Mouse (Mus musculus): Measurements from ENCODE around the gene Abhd16b. TPM values are rescaled to one million over a fixed set of nuclear protein-coding genes. Genes with fewer than 3 reads are reported as not detected.
A peak's percentile ranks its signal among the peaks of the same experiment; 100 is the strongest.

Gene Abhd16b
- total RNA-seq, 4 experiments from 2014 or later, result not detected

GRCm38 (mm10) chr2:181536410-181536809, 43.4 kb downstream of the Abhd16b start:
- DNase-seq (ENCODE audit: low spot score in 2 of 2), result no peak

DNA sequence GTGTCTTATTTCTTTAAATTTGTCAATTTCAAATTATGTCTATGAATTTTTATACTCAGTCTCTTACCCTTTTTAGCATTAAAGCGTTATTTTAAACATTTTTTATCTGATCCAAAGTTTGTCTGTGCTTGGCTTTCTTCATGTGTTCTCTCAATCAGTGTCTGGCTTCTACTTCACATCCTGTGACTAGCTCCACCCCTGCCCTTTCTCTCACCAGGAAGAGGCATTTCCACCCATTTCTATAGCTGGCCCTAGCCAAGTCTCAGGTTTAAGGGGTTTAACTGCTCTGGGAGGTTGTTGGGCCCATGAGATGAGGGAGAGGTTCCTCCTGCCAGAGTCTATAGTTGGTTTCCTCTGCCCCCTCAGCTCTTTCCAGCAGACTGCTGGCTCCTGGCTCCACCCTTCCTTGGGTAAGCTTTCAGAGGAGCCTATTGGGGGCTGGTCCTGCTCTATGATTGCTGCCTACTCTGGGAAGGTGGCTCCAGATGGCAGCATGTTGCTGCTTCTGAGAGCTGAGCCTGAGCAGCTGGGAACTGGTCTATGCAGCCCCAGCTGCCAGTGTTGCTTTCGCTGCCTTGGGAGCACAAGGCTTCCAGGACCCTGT, 44.5 kb downstream of the Abhd16b start:
- DNase-seq (ENCODE audit: low spot score in 2 of 2), result peak in 1 of 2 experiments; percentile 38

DNA sequence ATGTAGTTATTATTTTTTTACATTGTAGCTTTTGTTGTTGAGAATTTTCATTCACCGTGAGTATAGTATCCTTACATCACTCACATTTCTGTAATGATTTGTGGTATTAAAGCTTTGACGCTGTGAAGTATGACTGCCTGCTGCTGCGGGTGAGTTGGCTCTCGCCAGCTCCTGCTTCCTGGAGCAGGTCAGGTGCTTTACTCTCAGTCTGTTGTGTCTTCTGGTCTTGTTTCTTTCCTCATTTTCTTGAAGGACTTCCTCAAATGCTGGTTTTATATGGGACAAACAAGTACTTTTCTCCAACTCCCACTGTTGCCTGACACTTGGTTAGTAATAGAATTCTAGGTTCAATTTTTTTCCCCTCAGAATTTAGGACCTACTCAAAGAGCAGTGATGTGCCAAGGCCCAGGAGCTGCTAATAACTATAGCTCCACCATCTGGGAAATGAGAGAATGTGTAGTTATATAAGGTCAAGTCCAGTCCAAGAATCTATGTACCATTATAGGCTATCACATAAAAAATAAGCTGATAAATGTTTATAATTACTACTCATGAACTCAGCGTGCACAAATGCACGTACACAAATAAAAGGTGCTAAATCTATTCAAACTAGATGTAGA, 48.9 kb downstream of the Abhd16b start:
- no peak for DNase-seq (ENCODE audit: low spot score in 2 of 2)

Other genes starting within 250 kb of the Abhd16b start
- 1 to 10 TPM; 6.8 to 9.8 (median 7.9) TPM for gene Gmeb2, start 205.2 kb upstream of the Abhd16b start, total RNA-seq (2022)
- gene Stmn3, start 178.7 kb upstream of the Abhd16b start, total RNA-seq (2022), result not detected
- 10 to 100 TPM in 1 of 4 experiments, 1 to 10 TPM in 3; 8.4 to 12.9 (median 9.0) TPM for gene Rtel1, start 173.5 kb upstream of the Abhd16b start, total RNA-seq (2022)
- 10 to 100 TPM in 2 of 4 experiments, 1 to 10 TPM in 2; 9.3 to 11.2 (median 10.3) TPM for gene Zgpat, start 128.3 kb upstream of the Abhd16b start, total RNA-seq (2022)
- gene Arfrp1, start 127.8 kb upstream of the Abhd16b start, total RNA-seq (2022), result 10 to 100 TPM; 20.9 to 25.1 (median 23.8) TPM
- 1 to 10 TPM; 2.2 to 4.0 (median 3.0) TPM for gene Lime1, start 113.1 kb upstream of the Abhd16b start, total RNA-seq (2022)
- 1 to 10 TPM; 3.3 to 5.3 (median 4.1) TPM for gene Zbtb46, start 33.8 kb upstream of the Abhd16b start, total RNA-seq (2022)
- gene Tpd52l2, start 3.9 kb downstream of the Abhd16b start, total RNA-seq (2022), result 10 to 100 TPM; 43.7 to 49.1 (median 45.8) TPM
- gene Dnajc5, start 27.3 kb downstream of the Abhd16b start, total RNA-seq (2022), result 10 to 100 TPM; 43.4 to 50.3 (median 44.1) TPM
- gene Uckl1, start 91.7 kb downstream of the Abhd16b start, total RNA-seq (2022), result 10 to 100 TPM; 24.6 to 38.4 (median 28.5) TPM
- 10 to 100 TPM; 28.8 to 35.0 (median 32.6) TPM for gene Prpf6, start 98.7 kb downstream of the Abhd16b start, total RNA-seq (2022)
- 10 to 100 TPM; 15.4 to 21.2 (median 19.3) TPM for gene Zfp512b, start 99.6 kb downstream of the Abhd16b start, total RNA-seq (2022)
- 1 to 10 TPM; 1.7 to 4.6 (median 3.7) TPM for gene Samd10, start 106.0 kb downstream of the Abhd16b start, total RNA-seq (2022)
- not detected for gene Gm29797, start 163.8 kb downstream of the Abhd16b start, total RNA-seq (2022)
- 10 to 100 TPM in 2 of 4 experiments, 1 to 10 TPM in 2; 3.9 to 13.4 (median 7.1) TPM for gene Sox18, start 178.4 kb downstream of the Abhd16b start, total RNA-seq (2022)
- gene Tcea2, start 187.1 kb downstream of the Abhd16b start, total RNA-seq (2022), result 1 to 10 TPM; 6.7 to 8.4 (median 7.3) TPM
- 1 to 10 TPM; 1.5 to 5.2 (median 3.6) TPM for gene Rgs19, start 200.8 kb downstream of the Abhd16b start, total RNA-seq (2022)
- gene Lkaaear1, start 205.2 kb downstream of the Abhd16b start, total RNA-seq (2022), result not detected
- gene Oprl1, start 221.8 kb downstream of the Abhd16b start, total RNA-seq (2022), result not detected